Mouse (Mus musculus) lung, postnatal 0 days (tissue): ENCODE data around the gene Mpz.

ENCODE experiments used
- CTCF ChIP-seq: IDR thresholded peaks from 2 replicates; pipeline ENCODE4 v1.5.1; 2016; ENCODE audit warnings: antibody characterized with exemption, mild to moderate bottlenecking
- EP300 ChIP-seq: IDR thresholded peaks from 2 replicates; pipeline ENCODE4 v1.6.1; 2016; ENCODE audit warnings: antibody characterized with exemption, mild to moderate bottlenecking, control low read depth

GRCm38 (mm10) chr1:171203471-171204248, 53.1 kb downstream of the Mpz start:
- TF ChIP-seq CTCF (no peak), EP300 (no peak)
